Mouse (Mus musculus): ENCODE results near the gene Prph2.

Prph2 gene

GRCm38 (mm10) chr17:46910186-46910585, at the start of gene Prph2:
Gene Prph2 (plus strand): TSS chr17:46910459.
- no peak for DNase-seq

GRCm38 (mm10) chr17:46864566-46865195, 45.6 kb upstream of the Prph2 start:
- DNase-seq: no peak

GRCm38 (mm10) chr17:46866836-46867235, 43.4 kb upstream of the Prph2 start:
- no peak for DNase-seq

- no peak for DNase-seq
Measured at GRCm38 (mm10) chr17:46870204-46870798, 40.0 kb upstream of the Prph2 start.

GRCm38 (mm10) chr17:46870913-46871312, 39.3 kb upstream of the Prph2 start:
- no peak for DNase-seq

GRCm38 (mm10) chr17:46872806-46873205, 37.5 kb upstream of the Prph2 start:
- no peak for DNase-seq

GRCm38 (mm10) chr17:46874133-46874532, 36.1 kb upstream of the Prph2 start:
- peak; percentile 49 to 66 for DNase-seq

- DNase-seq: no peak
Measured at GRCm38 (mm10) chr17:46875626-46876025, 34.6 kb upstream of the Prph2 start.

- DNase-seq: peak; percentile 58 to 72
Measured at GRCm38 (mm10) chr17:46876371-46876950, 33.8 kb upstream of the Prph2 start.

GRCm38 (mm10) chr17:46877061-46877460, 33.2 kb upstream of the Prph2 start:
- DNase-seq: no peak

- DNase-seq: peak; percentile 51 to 74
Measured at GRCm38 (mm10) chr17:46879841-46880311, 30.4 kb upstream of the Prph2 start.

- no peak for DNase-seq
Measured at GRCm38 (mm10) chr17:46880322-46880721, 29.9 kb upstream of the Prph2 start.

- DNase-seq: no peak
Measured at GRCm38 (mm10) chr17:46881728-46882127, 28.5 kb upstream of the Prph2 start.

GRCm38 (mm10) chr17:46883107-46883506, 27.2 kb upstream of the Prph2 start:
- DNase-seq: no peak

GRCm38 (mm10) chr17:46884766-46885165, 25.5 kb upstream of the Prph2 start:
- no peak for DNase-seq

GRCm38 (mm10) chr17:46885218-46885909, 24.9 kb upstream of the Prph2 start:
- DNase-seq: no peak

GRCm38 (mm10) chr17:46885910-46886643, 24.2 kb upstream of the Prph2 start:
- DNase-seq: no peak

- peak; percentile 56 to 59 for DNase-seq
Measured at GRCm38 (mm10) chr17:46888511-46889212, 21.6 kb upstream of the Prph2 start.

GRCm38 (mm10) chr17:46889450-46890084, 20.7 kb upstream of the Prph2 start:
- peak; percentile 78 to 88 for DNase-seq

GRCm38 (mm10) chr17:46890116-46890815, 20.0 kb upstream of the Prph2 start, which contains the start of gene Tbcc:
Gene Tbcc (plus strand): TSS chr17:46890684.
- DNase-seq: peak; percentile 97

Measured in kidney, adult 8-10 months (tissue).